Mouse (Mus musculus): ENCODE measurements around the gene Nudt12. TPM values are rescaled to one million over a fixed set of nuclear protein-coding genes. Genes with fewer than 3 reads are reported as not detected.

The Nudt12 gene
- 8.9 and 12.6 TPM in 2 replicates for total RNA-seq (2017)

DNA sequence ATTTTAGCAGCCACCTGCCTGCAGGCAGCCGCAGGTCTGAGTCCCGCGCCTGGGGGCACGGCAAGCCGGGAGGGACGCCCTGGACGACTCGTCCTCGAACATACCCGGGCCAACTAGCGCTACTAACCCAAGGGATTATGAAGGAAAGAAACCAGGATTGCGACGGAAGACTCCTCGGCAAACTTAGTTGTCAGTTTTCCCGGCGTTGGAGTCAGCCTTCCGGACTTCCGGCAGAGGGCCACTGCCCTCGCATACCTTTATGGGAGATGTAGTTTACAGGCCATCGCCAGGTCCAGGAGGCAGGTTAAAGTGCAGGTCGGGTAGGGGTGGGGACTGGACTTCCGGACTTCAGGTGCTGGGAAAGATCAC, at the start of gene Nudt12:
Gene Nudt12, minus strand, starts transcription at position 282 of the 369 bp plus-strand sequence.
- ATAC-seq (replicated peaks in 1 of 2; ENCODE audit: insufficient read depth in 1 of 2, low FRiP score in 2 of 2, low TSS enrichment in 1 of 2, low read depth in 1 of 2, poor library complexity in 2 of 2, severe bottlenecking in 2 of 2) = peak; percentile 82 to 85

DNA sequence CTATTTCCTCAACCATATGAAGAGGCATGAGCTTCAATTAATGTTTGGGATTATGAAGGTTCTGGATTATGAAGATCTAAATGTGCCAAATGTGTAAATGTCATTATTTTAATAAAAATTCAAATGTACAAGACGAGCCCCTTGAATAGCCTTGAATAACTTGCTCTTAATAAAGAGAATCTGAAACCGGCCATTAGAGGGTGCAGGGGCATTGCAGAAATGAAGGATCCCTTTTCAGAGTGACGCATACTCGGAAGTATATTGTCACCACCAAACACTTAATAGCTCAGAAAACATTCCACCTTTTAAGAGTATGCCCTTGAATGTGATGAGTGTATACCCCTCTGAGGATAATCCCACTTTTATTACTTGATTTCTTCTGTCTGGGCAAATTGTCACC, 40.1 kb upstream of the Nudt12 start:
- ATAC-seq (replicated peaks in 1 of 2; ENCODE audit: insufficient read depth in 1 of 2, low FRiP score in 2 of 2, low TSS enrichment in 1 of 2, low read depth in 1 of 2, poor library complexity in 2 of 2, severe bottlenecking in 2 of 2) = no peak

DNA sequence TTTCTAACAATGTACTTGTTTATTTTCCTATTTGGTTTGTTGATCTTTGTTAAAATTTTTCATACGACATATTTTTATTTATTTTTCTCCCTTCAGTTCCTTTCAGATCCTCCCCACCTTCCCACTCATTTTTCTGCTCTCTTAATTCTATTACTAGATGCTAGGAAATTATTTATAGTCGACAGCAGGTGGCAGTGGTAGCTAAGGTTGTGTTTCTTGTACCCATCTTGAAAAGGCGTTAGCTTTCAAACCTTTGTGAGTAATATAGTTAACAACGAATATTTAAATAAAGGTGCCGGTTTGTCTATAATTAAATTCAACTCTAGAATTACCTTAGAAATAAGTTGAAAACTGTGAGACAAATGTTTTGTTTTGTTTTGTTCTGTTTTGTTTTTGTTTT, 26.6 kb upstream of the Nudt12 start:
- peak in 1 of 2 experiments; percentile 59; a peak in 1 of 4 replicates for ATAC-seq (replicated peaks in 1 of 2; ENCODE audit: insufficient read depth in 1 of 2, low FRiP score in 2 of 2, low TSS enrichment in 1 of 2, low read depth in 1 of 2, poor library complexity in 2 of 2, severe bottlenecking in 2 of 2)

DNA sequence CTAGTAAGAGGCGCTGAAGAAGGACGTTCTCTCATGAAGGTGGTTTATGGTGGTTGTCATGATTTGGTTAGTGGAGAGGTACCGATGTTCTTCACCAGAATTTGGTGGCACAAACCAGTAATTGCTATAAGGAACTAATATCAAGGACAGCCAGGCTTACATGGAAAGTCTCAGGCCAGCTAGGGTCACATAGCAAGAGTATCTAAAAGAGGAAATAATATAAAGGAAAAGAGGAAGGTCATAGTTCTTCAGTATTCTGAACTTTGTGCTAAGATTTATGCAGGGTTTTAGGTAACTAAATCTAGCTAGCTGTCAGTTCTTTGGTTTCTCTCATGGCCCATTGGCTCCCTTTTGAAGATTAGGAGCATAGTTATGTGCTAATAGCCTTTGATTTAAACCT, 20.3 kb upstream of the Nudt12 start:
- ATAC-seq (replicated peaks in 1 of 2; ENCODE audit: insufficient read depth in 1 of 2, low FRiP score in 2 of 2, low TSS enrichment in 1 of 2, low read depth in 1 of 2, poor library complexity in 2 of 2, severe bottlenecking in 2 of 2) = peak in 1 of 2 experiments; percentile 25; a peak in 1 of 4 replicates

DNA sequence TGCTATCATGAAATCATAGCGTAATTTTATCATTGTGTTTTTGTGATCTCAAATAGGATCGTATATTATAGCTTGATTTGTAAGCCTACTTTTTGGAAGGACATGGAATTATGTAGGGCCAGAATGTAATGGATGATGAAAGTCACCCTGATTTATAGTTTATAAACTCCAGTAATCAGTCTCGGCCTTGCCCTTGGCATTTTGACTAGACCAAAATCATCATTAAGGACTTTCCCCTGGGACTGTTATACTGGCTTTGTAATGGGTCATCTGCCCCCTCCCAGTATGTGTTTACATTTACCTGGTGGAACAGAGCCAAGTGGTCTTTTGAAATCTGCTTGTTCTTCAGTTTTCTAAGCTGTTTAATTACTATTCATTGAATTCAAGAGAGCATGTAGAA, 13.2 kb upstream of the Nudt12 start:
- no peak for ATAC-seq (replicated peaks in 1 of 2; ENCODE audit: insufficient read depth in 1 of 2, low FRiP score in 2 of 2, low TSS enrichment in 1 of 2, low read depth in 1 of 2, poor library complexity in 2 of 2, severe bottlenecking in 2 of 2)

DNA sequence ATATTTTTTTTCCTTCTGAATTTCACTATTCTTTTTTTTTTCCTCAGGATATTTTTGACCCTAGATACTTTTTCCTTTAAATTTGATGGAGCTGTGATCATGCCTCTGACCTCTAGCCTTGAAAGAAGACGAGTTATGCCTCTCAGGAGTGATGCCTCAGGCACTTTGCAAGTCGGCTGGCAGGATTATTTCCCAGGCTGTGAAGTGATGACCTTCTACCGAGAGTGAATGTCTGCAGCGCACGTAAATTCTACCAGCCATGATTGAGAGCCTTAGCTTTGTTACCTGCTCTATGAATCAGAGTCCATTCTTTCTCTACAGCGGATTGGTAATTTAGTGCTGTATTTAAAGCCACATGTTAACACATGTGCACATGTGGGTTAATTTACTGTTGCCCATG, 11.3 kb upstream of the Nudt12 start:
- ATAC-seq (replicated peaks in 1 of 2; ENCODE audit: insufficient read depth in 1 of 2, low FRiP score in 2 of 2, low TSS enrichment in 1 of 2, low read depth in 1 of 2, poor library complexity in 2 of 2, severe bottlenecking in 2 of 2) = no peak

DNA sequence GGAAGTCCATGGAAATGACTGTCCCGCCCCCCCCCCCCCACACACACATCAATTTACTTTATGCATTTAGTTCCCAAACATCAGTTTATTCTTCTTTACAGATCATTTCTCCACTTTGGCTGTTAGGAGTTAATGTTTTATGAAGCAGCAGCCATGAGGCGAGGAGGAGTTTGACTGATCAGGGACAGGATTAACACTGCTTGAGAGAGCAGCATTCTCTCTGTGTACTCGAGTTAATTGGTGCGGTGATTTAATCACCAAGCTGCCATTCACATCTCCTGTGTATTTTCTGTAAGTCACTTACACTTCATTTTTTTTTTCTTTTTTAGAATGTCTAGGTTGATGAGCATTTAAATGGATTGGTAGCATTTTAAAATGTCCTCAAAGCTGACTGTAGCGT, 10.8 kb upstream of the Nudt12 start:
- no peak for ATAC-seq (replicated peaks in 1 of 2; ENCODE audit: insufficient read depth in 1 of 2, low FRiP score in 2 of 2, low TSS enrichment in 1 of 2, low read depth in 1 of 2, poor library complexity in 2 of 2, severe bottlenecking in 2 of 2)

DNA sequence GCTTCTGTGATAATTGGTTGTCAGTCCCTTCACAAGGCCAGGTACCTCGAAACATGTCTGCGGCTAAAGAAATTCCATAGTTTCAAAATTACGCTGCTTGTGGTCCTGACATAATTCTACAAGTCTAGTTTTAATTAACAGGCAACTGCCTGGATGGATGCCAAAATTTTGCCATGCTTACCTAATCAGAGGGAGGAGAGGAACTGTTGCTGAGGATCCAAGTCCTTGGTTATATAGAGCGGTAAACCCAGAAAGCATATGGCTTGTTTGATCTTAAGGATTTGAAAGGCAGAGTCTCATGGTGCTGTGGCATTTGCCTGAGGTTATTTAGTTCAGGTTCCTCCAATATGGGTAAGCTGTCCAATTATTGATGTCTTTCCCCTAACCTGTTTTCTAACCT, 5.5 kb upstream of the Nudt12 start:
- no peak for ATAC-seq (replicated peaks in 1 of 2; ENCODE audit: insufficient read depth in 1 of 2, low FRiP score in 2 of 2, low TSS enrichment in 1 of 2, low read depth in 1 of 2, poor library complexity in 2 of 2, severe bottlenecking in 2 of 2)

DNA sequence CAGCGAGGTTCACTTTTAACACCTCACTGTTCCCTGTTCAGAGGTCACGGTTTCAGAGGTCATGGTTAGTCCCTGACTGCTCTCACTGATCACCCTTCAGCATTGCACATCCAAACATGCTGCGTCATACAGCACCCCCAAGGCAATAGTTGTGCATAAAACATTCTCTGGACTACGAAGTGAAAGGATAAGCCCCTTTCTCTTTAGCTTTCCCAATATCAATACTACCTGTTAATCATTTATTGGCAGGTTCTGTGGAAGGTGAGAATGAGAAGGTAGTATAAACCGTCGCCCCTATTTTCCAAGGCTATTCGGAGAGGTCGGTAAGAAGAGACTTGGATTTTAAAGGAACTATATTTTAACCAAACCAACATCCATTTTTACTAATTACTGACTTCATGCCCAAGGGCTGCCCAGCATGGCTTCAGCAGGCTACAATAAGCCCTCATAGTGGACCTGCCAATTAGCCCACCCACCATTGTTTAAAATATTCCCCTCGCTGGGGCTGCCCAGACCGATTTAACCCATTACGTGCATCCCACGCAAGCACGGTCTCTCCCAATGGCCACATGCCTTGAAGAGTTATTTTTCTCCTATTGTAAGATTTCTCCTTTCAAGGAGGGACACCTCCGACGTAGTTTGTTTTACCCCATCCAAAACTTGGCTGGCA, 616 bp downstream of the Nudt12 start:
- peak; percentile 60 to 66 for ATAC-seq (replicated peaks in 1 of 2; ENCODE audit: insufficient read depth in 1 of 2, low FRiP score in 2 of 2, low TSS enrichment in 1 of 2, low read depth in 1 of 2, poor library complexity in 2 of 2, severe bottlenecking in 2 of 2)

DNA sequence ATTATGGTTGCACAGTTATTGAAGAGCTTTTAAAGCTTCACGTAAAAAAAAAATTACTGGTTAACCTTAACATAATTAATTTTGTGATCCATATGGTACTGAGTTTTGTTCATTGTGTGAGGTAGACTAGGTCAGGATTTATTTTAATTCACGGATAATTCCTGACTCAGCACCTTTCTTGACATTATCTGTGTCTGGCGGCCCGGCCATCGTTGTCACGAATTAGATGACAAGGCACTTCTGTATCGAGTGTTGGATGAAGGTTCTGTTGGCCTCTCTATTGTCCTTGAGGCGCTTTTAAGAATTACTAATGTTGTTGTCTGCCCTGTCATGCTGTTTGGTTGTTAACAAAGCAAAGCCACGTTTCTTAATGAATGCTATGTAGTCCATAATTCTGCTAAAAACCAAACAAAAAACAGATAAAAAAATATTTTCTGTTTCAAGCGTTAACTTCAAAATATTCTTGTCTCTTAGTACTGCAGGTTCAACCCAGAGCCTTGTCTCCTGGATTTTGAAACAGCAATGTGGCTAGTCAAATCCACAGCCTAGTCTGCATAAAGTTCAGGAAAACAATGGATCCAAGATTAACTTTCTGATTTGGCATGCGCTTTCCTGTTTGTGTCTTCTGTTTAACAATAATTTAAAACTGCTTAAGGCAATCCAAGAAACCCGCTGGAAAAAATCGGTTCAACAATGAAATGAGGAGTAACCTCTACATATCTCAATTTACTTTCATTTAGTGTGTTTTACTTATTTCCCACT, 1.4 kb downstream of the Nudt12 start:
- ATAC-seq (replicated peaks in 1 of 2; ENCODE audit: insufficient read depth in 1 of 2, low FRiP score in 2 of 2, low TSS enrichment in 1 of 2, low read depth in 1 of 2, poor library complexity in 2 of 2, severe bottlenecking in 2 of 2) = no peak

DNA sequence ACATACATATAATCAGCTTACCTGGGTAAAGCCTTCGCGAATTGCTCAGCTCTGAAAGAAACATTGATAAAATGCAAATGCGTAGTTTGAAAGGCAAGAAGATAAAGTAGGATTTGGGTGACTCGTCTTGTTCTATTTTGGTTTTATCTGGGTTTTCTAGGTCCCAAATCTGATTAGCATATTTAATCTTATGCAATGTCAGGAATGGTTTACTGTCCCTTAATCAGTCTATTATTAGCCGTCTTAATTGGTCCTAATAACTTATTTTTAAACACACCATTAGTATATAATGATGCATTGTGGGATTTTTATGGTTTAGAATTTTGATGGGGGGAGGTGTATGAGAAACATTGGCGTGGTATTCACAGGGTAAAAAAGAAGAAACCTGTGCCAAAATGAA, 21.9 kb downstream of the Nudt12 start, which contains the start of gene Pdzph1:
Gene Pdzph1, minus strand, starts transcription at position 101 of the 400 bp plus-strand sequence.
- no peak for ATAC-seq (replicated peaks in 1 of 2; ENCODE audit: insufficient read depth in 1 of 2, low FRiP score in 2 of 2, low TSS enrichment in 1 of 2, low read depth in 1 of 2, poor library complexity in 2 of 2, severe bottlenecking in 2 of 2)

DNA sequence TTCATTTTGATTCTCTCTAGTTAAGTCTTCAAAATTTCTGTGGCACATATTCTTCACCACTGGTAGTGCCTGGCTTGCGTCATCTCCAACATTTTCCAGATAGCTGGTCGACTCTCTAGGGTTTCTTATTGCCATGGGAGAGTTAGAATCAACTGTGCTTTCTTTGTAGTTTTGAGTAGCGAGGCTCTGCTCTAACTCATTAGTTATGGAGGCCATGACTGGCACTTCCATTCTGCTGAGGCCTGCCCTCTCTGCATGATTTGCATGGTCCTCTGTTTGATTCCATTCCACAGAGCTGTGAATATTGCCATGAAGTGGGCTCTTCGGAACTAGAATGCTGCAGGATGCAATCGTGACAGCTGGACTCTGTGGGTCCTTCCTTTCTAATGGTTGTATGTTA, 39.9 kb downstream of the Nudt12 start:
- ATAC-seq (replicated peaks in 1 of 2; ENCODE audit: insufficient read depth in 1 of 2, low FRiP score in 2 of 2, low TSS enrichment in 1 of 2, low read depth in 1 of 2, poor library complexity in 2 of 2, severe bottlenecking in 2 of 2) = no peak

DNA sequence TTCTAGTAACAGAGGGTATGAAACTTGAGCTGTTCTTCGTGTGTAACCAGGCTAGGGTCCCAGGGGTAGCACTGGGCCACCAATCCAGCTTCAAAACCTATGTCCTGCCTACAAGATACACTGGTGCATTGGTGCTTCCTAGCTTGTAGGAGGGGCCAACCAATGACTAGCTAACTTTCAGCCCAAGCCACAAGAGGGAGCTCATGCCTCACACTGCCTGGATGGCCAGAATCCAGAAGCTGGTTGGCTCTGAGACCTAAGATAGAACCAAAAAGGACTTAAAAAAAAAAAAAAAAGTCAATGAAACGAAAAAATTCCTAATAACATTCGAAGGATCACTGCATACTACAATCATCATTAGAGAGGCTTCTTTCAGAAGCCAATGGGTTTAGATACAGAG, 53.3 kb downstream of the Nudt12 start:
- peak; percentile 92 to 93 for ATAC-seq (replicated peaks in 1 of 2; ENCODE audit: insufficient read depth in 1 of 2, low FRiP score in 2 of 2, low TSS enrichment in 1 of 2, low read depth in 1 of 2, poor library complexity in 2 of 2, severe bottlenecking in 2 of 2)

DNA sequence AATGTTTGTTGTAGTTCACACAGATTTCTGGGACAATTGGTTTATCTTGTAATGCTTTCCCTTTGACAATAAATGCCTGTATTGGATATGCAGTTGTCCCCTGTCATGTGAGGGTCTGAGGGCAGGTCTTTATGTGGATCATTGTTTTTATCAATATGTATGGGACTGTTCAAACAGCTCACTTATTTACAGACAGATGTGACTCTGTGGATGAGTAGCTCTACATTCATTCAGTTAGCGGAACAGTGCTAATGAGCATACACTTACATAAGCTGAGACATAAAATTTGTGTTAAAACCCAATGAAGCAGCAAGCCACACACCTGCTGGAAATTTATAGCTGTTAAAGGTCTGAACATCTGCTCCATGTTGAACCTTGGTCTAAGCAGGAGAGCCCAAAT, 56.1 kb downstream of the Nudt12 start:
- no peak for ATAC-seq (replicated peaks in 1 of 2; ENCODE audit: insufficient read depth in 1 of 2, low FRiP score in 2 of 2, low TSS enrichment in 1 of 2, low read depth in 1 of 2, poor library complexity in 2 of 2, severe bottlenecking in 2 of 2)

Other genes starting within 250 kb of the Nudt12 start
- gene Pdzph1, start 22.0 kb downstream of the Nudt12 start, total RNA-seq (2017) = not detected in 2 replicates

Data from hematopoietic stem cell, adult 5-6 weeks (primary cell).